Mouse (Mus musculus) MEL-GATA-1-ER (cell line): ENCODE results near the gene Bcl9.
A peak's percentile ranks its signal among the peaks of the same experiment; 100 is the strongest.

ENCODE experiments used
- DNase-seq: peaks from one replicate; pipeline ENCODE4 v3.0.0-alpha.2; 2012; ENCODE audit warnings: low read depth; ENCODE audit errors: extremely low read depth

Bcl9 gene

DNA sequence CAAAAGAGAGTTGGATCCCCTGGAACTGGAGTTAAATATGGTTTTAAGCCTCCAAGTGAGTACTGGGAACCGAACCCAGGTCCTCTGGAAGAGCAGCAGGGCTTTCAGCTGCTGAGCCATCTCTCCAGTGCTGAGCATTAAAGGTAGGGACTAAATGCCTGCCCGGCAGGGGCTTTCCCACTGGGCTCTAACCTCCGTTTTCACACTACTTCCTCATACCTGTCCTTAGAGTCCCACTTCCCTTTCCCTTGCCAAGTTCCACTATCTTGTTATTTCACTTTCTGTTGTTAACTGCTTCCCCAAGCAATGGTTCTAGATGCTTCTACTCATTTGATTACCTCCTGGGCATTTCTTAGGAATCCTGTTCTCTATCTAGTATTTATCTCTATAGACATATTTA is 65.4 kb downstream of the Bcl9 start:
- DNase-seq: peak; percentile 98

- peak; percentile 95 for DNase-seq
Observed at GRCm38 (mm10) chr3:97231857-97232256, 65.9 kb downstream of the Bcl9 start.

- no peak for DNase-seq
Observed at GRCm38 (mm10) chr3:97230631-97231404, 66.9 kb downstream of the Bcl9 start.

DNA sequence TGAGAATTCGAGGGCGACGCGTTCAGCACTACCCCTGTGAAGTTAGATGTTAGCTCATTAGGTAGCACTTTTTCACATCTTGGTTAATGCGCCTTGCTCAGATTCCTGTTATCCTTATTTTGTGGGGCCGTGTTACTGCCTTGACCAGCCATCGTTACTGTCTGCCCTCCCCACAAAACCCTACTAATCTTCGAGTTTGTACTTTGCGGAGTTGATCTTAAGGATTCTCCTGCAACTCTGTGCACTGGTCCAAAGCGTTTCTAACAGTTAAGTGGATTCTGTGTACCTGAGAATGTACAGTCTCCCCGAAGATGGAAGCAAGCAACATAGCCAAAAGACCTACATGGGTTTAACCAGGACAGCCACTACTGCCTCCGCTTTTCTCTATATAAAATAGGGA is 69.3 kb downstream of the Bcl9 start:
- DNase-seq: no peak

GRCm38 (mm10) chr3:97228020-97228419 is 69.7 kb downstream of the Bcl9 start:
- DNase-seq: no peak

DNA sequence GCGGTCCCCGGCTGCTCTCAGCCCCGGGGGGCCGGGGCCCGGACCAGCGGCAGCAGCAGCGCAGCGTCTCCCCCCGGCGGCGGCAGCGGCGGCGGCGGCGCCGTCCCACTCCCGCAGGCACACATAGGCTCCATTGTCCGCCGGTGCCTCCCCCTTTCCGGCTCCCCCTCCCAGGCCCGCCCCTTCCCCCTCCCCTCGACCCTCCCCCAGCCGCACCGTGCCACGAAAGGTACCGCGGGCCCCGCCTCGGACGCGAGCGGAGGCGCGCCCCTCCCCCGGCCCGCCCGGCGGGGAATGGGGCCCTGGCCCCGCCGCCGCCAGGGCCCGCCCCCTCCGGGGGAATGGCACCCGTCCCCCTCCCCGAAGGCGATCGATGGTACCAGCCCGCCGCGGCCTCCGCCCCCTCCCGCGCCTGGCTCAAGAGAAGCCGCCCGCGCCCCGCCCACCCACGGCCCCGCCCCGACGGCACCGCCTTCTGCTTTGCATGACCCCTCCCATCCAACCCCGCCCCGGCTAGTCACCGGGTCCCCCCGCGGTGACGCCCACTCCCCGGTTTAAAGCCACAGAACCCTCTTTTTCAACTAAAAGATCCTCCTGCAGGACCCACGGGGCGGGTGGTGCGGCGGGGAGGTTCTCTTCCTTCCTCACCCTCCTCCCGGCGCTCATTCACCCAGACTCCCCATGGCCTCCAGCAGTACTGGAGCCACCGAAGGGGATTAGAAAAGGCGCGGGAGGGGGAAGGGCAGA is 70.3 kb downstream of the Bcl9 start:
- peak; percentile 91 for DNase-seq

GRCm38 (mm10) chr3:97226719-97227118 is 71.0 kb downstream of the Bcl9 start:
- no peak for DNase-seq

GRCm38 (mm10) chr3:97225231-97225630 is 72.5 kb downstream of the Bcl9 start:
- DNase-seq: no peak

GRCm38 (mm10) chr3:97223261-97223660 is 74.5 kb downstream of the Bcl9 start:
- DNase-seq: no peak

DNA sequence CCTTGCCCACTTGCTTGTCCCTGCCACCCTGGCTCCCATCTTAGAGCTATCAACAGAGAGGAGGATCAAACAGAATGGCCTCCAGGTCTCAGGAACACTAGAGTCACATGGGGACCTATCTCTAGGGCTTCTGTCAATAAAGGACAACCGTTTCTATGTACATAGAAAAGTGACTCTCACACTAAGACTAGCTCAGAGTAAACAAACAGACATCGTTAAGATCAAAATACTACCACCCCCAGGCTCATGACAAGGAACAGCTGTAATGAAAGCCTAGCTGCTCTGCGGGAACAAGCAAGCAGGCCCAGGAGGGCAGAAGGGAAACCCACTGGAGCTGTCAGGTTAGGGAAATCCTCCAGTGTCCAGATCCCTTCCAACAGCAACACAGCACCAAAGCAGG is 82.2 kb downstream of the Bcl9 start:
- no peak for DNase-seq

DNA sequence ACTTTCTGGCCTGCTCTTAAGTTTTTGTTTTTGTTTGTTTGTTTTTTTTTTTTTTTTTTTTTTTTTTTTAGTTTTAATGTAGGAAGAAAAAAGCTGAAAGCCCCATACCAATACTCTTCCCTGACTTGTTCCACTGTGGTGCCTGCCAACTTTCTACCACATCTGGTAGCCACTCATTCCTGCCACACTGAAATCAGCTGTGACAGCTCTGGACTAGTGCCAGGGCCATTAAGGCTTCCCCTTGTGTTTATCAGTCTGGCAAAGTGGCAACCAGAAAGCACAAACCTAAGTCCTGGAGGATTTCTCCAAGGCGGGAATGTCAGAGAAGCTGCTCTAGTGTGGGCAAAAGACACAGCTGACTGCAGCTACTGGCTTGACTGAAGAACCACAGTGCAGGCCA is 83.3 kb downstream of the Bcl9 start:
- no peak for DNase-seq

GRCm38 (mm10) chr3:97213871-97214270 is 83.8 kb downstream of the Bcl9 start:
- no peak for DNase-seq

- DNase-seq: peak; percentile 93
Observed at GRCm38 (mm10) chr3:97211177-97211576, 86.5 kb downstream of the Bcl9 start.

DNA sequence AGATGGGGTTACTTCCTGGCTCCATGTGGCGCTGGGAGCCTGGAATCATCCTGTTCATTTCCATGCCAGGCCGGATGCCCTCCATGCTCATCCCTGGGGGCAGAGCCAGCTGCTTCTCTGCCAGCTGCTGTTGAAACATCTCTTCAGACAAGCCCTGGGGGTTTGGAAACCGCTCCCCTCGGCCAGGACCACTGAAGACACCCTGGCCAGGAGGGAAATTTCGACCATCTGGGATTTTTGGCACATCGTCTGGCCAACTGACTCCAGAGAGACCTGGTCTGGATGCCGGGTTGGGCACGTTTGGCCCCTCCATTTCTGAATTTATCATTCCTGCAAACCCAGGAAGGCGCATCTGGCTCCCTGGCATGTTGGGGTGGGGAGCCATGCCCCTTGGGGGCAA is 88.4 kb downstream of the Bcl9 start:
- no peak for DNase-seq

- DNase-seq: peak; percentile 80
Observed at GRCm38 (mm10) chr3:97206521-97206920, 91.2 kb downstream of the Bcl9 start.

DNA sequence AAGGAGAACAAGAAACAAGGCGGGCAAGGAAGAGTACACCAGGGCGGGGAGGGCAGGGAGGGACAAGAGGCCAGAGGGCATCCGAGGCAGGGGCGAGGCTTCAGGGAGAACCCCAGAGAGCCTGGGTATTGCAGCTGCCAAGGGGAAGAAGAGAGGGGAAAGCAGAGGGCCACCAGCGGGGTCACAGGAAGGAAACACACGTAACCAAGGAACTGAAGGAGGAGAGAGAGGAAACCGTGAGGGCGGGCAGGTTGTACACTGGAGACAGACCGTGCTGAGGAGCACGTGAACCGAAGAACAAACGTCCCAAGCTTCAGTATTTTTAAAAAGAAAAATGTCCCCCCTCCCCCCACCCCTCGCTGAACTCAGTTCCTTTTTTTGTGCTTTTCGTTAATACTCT is 93.8 kb downstream of the Bcl9 start:
- peak; percentile 52 for DNase-seq

- DNase-seq: peak; percentile 72
Observed at GRCm38 (mm10) chr3:97201943-97202342, 95.8 kb downstream of the Bcl9 start.

DNA sequence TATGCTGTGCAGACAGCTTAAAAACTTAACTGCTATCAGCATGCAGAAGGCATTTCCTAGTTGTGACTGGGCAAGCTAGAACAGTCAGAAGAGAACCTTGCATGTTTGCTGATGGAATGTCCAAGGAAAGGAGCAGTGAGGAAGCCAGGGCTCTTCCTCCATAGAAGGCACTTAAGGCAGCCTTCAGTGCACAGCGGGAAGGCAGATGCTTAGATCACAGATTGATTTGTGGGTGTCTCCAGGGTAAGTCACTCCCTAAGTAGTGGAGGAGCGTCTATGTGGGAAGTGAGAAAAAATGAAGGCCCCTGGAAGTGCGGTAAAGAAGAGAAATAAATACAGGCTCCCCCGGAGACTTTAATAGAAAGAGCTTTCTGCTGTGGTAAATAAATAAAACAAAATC is 98.5 kb downstream of the Bcl9 start:
- no peak for DNase-seq

- DNase-seq: peak; percentile 83
Observed at GRCm38 (mm10) chr3:97196571-97196970, 101.1 kb downstream of the Bcl9 start.

- peak; percentile 59 for DNase-seq
Observed at GRCm38 (mm10) chr3:97185098-97185860, 112.4 kb downstream of the Bcl9 start.

DNA sequence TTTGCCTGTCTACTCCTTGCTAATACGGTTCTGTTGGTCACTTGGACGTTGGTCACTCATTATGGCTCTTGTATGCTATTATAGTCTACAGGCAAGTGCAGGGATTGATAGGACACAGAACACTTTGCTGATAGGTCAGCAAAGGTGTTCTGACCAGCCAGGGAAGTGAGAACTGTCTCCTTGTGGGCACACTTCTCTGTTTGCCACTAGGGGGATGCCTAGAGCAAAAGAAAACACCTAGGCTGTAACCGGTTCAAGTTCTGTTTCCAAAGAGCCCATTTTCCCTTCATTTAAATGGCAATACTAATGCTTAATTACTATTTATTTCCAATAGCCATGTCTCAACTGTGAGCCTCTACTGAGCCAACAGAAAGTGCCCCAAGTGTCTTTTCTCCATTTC is 113.9 kb downstream of the Bcl9 start:
- no peak for DNase-seq

DNA sequence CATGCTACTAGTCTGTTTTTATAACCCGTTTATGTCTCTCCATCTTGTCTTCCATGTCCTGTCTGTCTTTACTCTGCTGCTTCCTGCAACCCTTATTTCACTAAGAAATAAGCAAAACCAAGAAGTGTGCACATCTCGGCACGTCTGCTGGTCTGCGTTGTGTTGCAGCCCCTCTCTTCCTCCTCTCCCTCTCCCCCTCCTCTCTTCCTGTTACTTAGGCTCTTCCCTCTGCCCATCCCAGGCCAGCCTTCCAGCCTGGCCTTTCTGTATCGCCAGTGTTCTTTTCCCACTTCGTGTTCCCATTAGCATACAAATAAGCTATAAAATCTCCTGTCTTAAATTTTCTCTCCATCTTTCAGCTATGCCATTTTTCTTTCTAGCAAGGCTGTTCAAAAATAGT is 117.2 kb downstream of the Bcl9 start:
- no peak for DNase-seq
